Mouse (Mus musculus): Measurements from ENCODE around the gene Cdk10.
A peak's percentile ranks its signal among the peaks of the same experiment; 100 is the strongest.
"Not testable (repeated sequence)": the region's sequence is repeated elsewhere in the genome, so short reads cannot be mapped to it uniquely, and the experiment has no call there.

The Cdk10 gene

DNA sequence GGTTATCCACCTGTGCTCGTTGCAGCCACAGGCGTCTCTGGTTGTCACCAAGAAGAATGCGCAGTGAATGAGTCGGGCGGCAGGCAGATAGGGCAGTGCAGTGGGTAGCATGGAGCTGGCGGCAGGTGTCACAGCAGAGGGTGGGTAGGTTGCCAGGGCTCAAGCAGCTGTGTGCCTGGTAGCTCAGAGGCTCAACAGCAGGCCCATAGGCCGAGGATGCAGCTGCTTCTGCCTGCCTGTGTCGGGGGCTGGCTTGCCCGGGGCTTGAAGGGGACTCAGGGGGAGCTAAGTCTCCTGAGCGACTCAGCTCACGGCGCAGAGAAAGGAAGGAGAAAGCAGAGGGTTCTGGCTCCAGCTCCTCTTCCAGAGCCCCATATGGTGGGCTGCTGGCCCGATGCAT, 8.7 kb downstream of the Cdk10 start:
- DNase-seq (ENCODE audit: low spot score in 2 of 2), result no peak

DNA sequence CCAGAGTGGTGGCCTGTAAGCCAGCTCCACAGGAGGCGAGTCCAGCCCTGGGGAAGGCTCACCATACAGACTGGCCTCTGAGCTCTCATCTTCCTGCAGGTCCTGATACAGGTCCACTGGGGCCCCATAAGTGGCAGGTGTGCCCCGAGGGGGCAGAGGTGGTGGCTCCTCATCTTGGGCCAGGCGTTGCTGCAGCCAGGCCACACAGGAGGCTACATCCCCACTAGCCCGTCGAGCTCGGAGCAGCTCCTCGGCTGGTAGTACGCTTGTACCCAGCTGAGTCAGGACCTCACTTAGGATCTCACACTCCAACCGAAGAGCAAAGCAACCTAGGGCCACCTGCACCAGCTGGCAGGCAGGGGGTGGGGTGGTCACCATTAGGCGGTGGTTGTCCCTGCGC, 9.1 kb downstream of the Cdk10 start:
- no peak for DNase-seq (ENCODE audit: low spot score in 2 of 2)

DNA sequence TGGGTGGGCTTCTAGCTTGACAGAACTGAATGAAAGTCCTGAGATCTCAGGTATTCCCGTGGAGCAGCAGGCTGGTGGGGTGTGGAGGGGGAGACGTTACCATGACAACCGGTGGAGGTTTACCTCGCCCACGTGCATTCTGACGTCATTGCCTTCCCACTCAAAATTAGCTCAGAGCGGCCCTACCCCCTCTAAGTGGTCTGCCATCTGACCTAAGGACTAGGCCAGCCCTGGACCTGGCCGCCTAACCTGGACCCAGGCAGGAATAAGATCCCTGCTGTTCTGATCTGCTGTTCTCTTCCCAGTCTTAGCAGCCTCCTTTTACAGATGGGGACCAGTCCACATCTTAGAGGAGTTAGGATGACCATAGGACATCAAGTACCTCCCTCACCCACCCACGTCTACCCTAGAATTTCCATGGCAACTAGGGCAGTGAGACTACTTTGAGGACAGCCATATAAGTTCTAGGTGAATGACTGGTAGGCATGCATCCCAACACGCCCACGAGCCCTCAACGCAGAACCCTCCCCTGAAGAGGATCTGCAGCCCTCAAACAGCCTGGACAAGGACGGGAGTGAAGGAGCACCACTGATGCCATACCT, 10.4 kb downstream of the Cdk10 start:
- no peak for DNase-seq (ENCODE audit: low spot score in 2 of 2)

DNA sequence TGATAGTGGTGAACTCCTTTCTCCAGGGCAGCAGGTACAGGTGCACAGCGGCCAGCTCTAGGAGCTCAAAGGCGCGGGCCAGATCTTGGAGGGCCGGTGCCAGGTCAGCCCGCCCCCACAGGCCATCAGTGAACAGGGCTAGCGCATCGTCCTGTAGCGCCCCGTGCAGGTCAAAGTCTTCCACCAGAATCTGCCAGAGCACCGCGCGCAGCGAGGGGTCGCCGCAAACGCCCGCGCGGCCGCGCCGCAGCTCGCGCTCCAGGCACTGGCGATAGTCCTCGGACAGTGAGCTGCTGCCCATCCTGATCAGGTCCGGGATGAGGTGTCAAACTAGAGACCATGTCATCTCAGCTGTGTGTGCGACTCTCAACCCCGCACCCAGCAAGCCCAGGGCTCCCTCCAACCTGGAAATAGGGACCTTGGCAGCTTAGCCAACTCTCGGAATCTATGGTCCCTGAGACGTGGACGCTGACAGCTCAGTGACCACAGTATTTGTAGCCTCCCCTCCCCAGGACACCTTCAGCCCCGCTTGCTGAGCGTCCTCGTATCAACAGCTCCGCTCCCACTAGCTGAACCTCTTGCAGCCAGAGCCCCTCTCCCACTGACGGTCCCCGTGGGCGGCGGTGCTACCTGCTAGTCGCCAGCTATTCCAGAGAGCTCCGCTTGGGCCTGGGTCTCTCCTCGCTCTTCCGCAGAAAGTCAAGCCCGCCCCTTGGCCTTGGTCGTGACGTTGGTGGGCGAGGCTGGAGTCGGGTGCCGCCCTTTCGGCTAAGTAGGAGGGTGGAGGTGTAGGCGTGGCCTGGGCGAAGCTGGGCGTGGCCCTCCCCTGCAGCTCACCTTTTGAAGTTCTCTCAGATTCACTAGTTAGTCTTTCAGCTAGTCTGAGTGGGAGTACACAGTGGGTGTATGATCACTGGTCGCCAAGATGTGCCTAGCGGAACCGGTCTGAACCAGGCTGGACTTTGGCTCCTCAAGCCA, 11.2 kb downstream of the Cdk10 start, which contains the start of gene Spata2l:
Gene Spata2l (minus strand): TSS at position 714 of the 978 bp plus-strand sequence.
- peak; percentile 79 to 86 for DNase-seq (ENCODE audit: low spot score in 2 of 2)

DNA sequence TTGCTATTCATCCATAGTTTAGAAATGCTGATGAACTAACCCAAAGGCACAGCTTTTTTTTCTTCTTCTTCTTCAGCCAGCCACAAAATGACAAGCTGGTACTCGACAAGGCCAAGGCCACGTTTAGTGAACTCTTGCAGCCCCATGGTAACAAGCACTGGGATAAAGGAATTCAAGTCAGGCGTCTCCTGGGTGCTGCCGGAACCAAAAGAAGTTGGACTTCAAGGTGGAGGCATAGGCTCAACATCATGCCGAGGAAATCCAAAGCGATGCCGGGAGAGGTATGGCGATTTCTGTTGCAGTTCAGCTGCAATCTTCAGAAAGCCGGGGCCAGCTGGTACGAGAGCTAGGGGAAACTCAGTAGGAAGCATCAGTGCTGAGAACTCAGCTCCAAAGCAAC, 14.8 kb downstream of the Cdk10 start:
- no peak for DNase-seq (ENCODE audit: low spot score in 2 of 2)

DNA sequence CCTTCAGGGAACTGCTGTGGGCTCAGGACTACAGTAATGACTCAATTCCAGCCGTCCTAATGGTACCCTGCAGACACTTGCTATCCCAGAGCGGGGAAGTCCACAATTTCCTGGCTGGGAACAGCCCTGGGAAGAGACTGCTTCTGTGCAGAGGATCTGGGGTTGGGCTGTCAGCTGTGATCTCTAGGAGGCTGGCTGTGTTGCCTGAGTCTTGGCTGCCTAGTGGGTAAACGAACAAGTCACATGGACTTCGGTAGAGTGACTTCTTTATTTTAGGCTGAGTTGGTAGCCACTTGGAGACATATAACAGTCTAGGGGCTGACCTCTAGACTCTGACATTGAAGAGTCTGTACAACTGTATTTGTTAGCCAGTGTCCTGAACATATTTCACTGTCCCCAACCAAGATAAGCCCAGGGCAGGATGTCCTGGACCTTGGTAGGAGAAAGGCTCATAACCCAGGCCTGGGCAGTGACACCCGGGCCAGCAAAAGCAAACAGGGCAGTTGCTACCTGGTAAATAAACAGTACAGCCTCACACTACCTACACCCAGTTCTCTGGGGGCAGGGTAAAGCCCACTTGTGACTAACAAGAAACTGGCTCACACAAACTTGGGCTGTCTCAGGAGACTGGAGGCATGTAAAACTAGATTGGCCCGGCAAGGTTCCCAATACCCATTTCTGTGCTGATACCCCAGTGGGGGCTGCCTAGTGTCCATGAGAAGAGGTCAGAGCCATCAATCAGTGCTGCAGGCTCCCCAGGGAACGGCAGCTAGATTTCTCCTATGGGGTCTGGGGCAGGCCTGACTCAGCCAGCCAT, 17.7 kb downstream of the Cdk10 start:
- no peak for DNase-seq (ENCODE audit: low spot score in 2 of 2)

DNA sequence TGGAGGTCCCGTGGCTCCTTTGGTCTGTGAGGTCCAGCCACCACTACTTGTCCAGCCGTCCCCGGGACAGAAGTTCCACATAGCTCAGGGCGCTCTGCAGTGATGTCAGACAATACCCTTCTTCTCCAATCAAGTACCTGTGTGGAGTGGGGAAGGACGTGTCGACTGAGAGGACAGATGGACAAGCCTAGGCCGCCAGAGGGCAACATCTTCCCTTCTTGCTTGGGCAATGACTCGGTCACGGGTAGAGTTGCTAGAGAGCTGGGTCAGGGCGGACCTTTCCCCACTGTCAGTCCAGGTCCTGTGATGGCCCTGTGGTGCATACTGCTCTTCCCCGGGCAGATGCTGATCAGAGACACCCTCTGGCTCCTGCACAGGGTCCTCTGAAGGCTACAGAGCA, 18.4 kb downstream of the Cdk10 start:
- DNase-seq (ENCODE audit: low spot score in 2 of 2), result no peak

DNA sequence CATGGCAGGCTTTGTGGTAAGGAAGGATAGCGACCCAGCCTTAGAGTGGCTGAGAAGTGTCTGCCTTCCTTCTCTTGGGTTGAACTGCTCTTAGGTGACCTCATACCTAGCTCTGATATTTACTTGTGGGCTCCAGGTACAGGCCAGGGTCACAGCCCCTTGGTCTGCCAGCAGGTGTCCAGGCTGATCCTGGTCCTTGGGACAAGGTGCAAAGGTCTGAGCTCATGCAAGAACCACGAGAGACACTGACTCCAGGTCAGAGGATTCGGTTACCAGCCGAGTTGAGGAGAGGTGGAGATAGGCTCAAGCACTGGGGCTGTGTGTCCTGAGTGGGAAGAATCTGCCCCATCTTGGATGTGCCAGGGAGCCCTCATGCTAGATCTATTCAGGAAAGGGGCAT, 19.7 kb downstream of the Cdk10 start:
- DNase-seq (ENCODE audit: low spot score in 2 of 2), result no peak

DNA sequence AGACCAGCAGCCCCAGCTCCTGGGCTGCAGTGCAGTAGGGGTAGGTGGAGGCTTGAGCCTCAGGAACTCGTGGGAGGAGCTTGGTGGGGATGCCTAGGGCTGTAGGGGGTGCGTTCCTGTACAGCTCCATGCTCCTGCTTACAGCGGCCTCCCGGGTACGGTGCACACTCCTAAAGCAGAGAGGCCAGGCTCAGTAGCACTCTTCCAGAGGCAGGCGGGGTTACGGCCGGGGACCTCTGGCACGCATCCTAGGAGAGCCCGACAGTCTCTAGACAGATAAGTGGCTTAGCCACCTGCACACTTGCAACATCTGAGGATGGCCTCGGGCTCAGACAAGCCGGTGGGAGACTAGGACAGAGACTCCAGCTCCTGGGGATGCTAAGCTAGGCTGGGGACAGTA, 20.9 kb downstream of the Cdk10 start:
- no peak for DNase-seq (ENCODE audit: low spot score in 2 of 2)

DNA sequence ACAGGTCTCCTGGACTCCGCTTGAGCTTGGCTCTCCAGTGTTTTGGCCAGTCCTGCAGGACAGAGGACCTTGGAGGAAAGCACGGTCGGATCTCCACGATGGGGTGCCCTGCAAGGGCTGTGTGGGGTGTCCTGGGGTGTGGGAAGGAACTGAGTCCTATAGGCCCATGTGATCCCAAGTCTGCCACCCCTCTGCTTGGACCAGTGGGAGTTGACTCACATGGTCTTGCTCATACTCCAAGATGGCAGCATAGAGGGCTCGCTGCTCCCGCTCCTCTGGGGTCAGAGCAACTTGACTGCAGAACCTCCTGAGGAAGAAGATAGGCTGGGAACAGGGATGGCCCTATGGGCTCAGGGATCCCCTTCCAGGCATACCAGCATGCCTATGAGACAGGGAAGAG, 23.1 kb downstream of the Cdk10 start:
- no peak for DNase-seq (ENCODE audit: low spot score in 2 of 2)

DNA sequence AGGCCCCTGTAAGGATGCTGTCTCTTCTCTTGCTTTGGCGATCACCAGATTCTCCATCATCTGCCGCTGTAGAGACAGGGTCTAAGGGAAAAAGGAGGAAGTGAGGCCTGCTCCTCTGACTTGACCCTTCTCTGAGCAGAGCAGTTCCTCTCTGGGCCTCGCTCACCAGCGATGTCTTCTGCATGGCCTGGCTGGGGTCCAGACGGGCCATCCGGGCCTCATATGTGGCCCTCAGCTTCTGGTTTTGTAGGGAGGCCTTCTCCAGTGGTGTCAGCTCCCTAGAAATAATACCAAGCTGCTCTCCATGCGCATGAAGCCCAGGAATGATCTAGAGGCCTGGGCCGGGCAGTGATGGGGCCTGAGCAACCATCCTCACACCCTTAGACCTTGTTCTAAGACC, 24.0 kb downstream of the Cdk10 start:
- DNase-seq (ENCODE audit: low spot score in 2 of 2), result no peak

DNA sequence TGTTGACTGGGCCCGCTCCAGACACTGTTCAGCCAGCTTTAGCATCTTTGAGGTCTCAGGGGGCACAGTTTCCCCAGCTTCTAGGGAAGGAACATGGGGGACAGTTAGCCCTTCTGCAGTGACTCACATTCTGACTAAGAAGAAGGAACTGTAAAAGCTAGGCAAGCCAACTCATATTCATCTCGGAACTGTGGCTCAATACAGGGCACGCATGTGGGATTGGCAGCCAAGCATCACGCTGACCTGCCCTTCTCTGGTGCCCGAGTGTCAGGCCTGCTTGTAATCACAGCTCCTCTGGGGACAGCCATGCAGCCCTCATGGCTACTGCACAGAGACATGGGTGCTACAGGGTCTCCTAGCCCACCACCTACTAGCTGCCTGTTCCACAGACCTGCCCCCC, 26.3 kb downstream of the Cdk10 start:
- no peak for DNase-seq (ENCODE audit: low spot score in 2 of 2)

DNA sequence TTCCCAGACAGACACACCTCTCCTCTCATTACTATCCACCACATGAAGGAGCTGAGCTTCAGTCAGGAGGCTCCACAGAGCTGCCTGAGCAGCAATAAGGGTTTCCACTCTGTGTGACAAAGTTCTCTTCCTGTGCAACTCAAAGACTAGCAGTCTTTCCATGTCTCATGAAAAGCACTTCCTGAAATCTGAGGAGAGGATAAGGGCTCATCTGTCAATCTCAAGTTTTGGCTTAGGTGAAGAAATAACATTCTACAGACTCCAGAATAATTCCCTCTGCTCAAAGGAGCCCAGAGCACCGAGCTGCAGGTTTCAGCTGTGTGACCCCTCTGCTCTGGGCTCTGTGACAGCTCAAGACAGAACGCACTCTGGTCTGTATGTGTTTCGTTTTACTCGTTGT, 28.3 kb downstream of the Cdk10 start:
- no peak for DNase-seq (ENCODE audit: low spot score in 2 of 2)

DNA sequence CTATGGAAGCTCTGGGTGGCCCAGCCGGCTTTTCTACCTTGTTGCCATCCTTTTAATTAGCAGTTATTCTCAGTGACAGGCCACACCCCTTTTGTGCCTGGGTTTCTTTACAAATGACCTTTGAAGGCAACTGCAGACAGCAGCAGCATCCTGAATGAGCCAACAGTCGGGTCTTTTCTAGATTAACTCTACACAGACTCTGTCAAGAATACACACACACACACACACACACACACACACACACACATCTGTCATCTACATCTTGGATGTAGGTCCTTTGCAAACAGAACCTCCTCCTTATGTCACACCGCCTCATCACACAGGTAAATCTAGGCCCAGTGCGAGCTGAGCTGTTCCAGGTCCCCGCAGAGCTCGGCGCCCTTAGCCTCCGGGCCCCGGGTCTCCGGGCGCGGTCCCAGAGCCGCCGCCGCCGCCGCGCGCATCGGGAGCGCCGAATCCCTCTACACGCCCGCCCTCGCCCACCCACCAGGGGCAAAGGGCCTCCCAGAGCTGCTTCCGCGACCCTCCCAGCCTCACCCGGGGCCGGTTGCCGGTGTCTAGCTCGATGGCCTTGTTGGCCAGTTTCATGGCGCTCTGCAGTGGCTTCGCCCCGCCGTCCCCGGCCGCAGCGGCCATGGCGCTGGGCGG, 28.9 kb downstream of the Cdk10 start:
- no peak for DNase-seq (ENCODE audit: low spot score in 2 of 2)

DNA sequence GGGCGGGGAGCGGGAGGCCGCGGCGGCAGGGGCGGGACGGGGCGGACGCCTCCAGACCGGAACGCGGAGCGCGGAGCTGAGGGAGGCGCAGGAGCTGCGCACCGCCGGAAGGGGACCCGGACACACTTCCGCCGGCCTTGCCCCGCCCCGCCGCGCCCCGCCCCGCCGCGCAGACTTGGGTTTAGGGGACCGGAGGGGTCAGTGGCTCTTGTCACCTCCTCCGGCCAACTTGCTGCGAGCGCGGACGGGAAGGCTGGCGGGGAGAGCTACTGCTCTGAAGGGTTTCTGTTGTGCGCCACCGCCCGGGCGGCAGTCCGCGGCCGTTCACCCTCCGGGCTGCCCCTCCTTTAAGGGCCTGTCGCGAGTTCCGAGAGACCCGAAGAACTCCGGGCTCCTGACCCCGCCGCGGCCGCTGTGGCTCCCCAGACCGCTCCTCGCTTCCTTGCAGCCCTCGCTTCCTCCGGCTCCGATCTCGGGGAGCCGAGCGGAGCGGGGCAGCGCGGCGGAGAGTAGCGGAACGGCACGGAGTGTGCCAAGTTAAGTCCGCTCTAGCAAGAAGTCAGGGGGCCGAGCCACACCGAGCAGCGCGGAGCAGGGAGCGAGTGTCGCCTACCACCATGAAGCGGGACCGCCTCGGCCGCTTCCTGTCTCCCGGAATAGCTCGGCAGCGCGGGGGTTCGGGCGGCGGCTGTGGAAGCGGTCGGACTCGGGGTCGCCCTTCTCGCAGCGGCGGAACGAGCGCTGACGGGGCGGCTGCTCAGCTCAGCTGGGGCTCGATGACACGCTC, 29.6 kb downstream of the Cdk10 start, which contains the start of the genes Zfp276 and Vps9d1:
Gene Zfp276 (plus strand): TSS at position 97 of the 787 bp plus-strand sequence.
Gene Vps9d1 (minus strand): TSS at position 250 of the 787 bp plus-strand sequence.
- DNase-seq (ENCODE audit: low spot score in 2 of 2), result peak; percentile 78 to 84

DNA sequence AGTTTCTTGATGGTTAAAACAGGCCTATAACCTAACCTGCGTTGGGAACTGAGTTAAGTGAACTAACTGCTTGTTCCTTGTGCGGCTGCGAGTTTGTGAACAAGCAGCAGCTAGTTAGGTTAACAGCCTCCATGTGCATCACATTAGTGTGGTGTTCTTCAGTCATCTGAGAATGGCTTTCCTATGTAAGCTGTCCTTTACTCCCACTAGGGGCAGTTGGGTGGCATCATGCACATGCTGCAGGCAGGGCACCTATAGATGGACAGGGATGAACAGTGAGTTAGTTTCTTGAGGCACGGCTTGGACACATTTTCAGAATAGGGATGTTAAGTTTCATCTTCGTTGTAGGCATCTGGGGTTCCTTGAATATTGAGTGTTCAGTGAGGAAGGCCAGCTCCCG, 30.5 kb downstream of the Cdk10 start:
- DNase-seq (ENCODE audit: low spot score in 2 of 2), result no peak

DNA sequence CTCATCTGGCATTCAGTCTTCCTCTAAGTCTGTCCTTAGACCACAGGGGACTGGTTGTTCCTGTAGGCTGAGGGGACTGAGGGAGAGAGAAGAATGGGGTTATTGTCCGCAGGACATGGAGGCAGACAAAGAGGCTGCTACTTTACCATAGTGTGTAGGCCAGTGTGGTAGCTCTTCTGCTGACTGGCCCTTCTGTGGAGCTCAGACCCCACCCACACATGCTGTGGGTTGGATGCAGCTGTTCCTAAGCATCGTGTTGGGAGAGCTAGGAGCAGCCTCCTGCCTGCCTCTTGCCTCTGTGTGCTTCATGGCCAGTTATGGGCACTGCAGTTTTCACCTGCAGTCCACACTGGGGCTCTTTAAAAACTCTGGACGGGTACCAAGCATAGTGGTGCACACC, 32.5 kb downstream of the Cdk10 start:
- no peak for DNase-seq (ENCODE audit: low spot score in 2 of 2)

DNA sequence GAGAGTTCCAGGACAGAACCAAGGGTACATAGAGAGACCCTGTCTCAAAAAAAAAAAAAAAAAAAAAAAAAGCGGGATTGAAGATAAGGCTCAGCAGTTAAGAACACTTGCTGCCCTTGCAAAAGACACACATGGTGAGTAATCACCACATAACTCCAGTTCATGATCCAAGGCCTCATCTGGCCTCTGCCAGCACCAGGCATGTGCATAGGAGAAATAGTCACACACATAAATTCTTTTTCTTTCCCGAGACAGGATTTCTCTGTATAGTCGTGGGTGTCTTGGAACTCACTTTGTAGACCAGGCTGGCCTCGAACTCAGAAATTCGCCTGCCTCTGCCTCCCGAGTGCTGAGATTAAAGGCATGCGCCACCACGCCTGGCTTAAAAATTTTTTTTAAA, 33.0 kb downstream of the Cdk10 start:
- DNase-seq (ENCODE audit: low spot score in 2 of 2), result not testable (repeated sequence)

DNA sequence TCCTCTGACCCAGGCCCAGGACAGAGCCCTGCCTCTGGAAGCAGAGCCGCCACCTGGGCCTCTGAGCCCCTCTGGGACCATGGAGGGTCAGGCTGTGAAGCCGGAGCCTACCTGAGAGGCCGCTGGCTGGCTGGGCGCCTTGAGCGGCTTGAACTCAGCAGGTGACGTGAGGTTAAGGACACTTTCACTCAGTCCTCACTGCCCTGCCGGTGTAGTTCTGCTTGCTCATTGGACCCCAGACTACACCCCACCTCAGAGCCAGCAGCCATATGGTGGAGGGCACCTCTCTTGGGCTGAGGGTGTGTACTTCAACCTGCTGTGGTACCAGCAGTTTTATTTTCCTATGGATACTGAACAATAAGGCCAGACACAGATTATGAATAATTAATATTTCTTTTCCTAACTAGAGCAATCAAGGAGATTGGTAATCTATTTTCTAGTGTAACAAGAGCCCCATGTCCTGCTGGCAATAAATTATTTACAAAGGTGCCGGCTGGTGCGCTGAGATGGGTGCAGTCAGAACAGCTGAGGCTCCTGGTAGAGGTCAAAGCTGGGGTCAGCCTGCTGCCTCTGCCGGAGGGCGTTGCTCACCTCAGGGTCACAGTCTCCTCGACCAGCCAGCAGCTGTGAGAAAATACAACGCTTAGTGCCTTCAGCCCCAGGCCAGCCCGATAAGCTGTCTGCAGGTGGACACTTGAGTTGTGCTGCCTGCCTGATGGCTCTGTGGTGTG, 43.4 kb downstream of the Cdk10 start:
- no peak for DNase-seq (ENCODE audit: low spot score in 2 of 2)

DNA sequence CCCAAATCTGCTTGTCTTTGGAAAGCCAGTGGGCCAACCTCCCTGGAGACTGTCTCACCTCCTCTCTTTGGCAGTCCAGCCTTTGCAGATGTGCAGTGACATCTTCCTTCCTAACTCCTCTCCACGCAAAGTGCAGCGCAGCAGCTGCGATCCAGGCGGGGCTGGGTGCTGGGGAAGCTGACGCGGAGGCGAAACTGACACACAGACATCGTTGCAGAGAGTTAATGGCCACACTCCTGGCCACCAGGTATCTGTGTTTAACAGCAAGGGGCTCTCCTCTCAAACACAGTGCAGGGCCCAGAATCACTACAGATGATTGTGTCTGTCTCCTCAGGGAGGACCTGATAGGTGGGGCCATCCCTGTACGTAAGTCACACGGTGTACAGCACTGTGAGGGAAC, 46.5 kb downstream of the Cdk10 start:
- no peak for DNase-seq (ENCODE audit: low spot score in 2 of 2)
